Mouse (Mus musculus) MEL (cell line): ENCODE measurements around the gene Fam71a. TPM values are rescaled to one million over a fixed set of nuclear protein-coding genes. Genes with fewer than 3 reads are reported as not detected.

Source experiments
- DNase-seq: peaks from one replicate; pipeline ENCODE4 v3.0.0; 2011; ENCODE audit warnings: low read depth, low spot score
- H3K27ac ChIP-seq: 2 replicates; pipeline ENCODE4 v1.5.1; 2012; ENCODE audit warnings: low read depth, mild to moderate bottlenecking, control low read depth, low read length, moderate library complexity; ENCODE audit not compliant: control insufficient read depth
- H3K27me3 ChIP-seq, 2 experiments: fragments of 150-350 bp in 1 of 2; sonication (generic) in 1 of 2; 2 replicates each; pipeline ENCODE4 v1.6.1; 2012; ENCODE audit warnings: low read length in 2 of 2, mild to moderate bottlenecking in 2 of 2, improper control_type of control experiment in 1 of 2, moderate library complexity in 1 of 2; ENCODE audit not compliant: insufficient read depth in 2 of 2, control insufficient read depth in 1 of 2
- H3K36me3 ChIP-seq, 2 experiments: 2 replicates each; pipeline ENCODE4 v1.6.1; 2012 to 2014; ENCODE audit warnings: low read length in 2 of 2, improper control_type of control experiment in 1 of 2, inconsistent platforms in 1 of 2, mild to moderate bottlenecking in 1 of 2; ENCODE audit not compliant: insufficient read depth in 2 of 2, control insufficient read depth in 1 of 2
- H3K4me1 ChIP-seq, 2 experiments: fragments of 150-350 bp in 1 of 2; sonication (generic) in 1 of 2; 2 replicates each; pipeline ENCODE4 v1.6.1; 2012; ENCODE audit warnings: low read length in 2 of 2, improper control_type of control experiment in 1 of 2, mild to moderate bottlenecking in 1 of 2; ENCODE audit not compliant: insufficient read depth in 2 of 2, control insufficient read depth in 1 of 2
- H3K4me3 ChIP-seq, 2 experiments: fragments of 150-350 bp in 1 of 2; sonication (generic) in 1 of 2; 2 replicates each; pipeline ENCODE4 v1.5.1; 2012; ENCODE audit warnings: low read depth in 2 of 2, low read length in 2 of 2, mild to moderate bottlenecking in 2 of 2, moderate library complexity in 2 of 2, control low read depth in 1 of 2, improper control_type of control experiment in 1 of 2; ENCODE audit not compliant: control insufficient read depth in 1 of 2, insufficient read depth in 1 of 2
- H3K79me2 ChIP-seq: 2 replicates; pipeline ENCODE4 v1.6.1; 2012; ENCODE audit warnings: mild to moderate bottlenecking, low read length, moderate library complexity; ENCODE audit not compliant: control insufficient read depth, poor library complexity, insufficient read depth
- H3K9ac ChIP-seq: 2 replicates; pipeline ENCODE4 v1.6.1; 2012; ENCODE audit warnings: low read depth, mild to moderate bottlenecking, control low read depth, low read length, moderate library complexity; ENCODE audit not compliant: control insufficient read depth, poor library complexity, severe bottlenecking
- H3K9me3 ChIP-seq: fragments of 150-350 bp; sonication (generic); replicated peaks from 2 replicates; pipeline ENCODE4 v1.6.1; 2012; ENCODE audit warnings: mild to moderate bottlenecking, low read length, improper control_type of control experiment, moderate library complexity; ENCODE audit not compliant: insufficient read depth
- BHLHE40 ChIP-seq: IDR thresholded peaks from 2 replicates; pipeline ENCODE4 v1.6.1; 2012; ENCODE audit warnings: low read depth, mild to moderate bottlenecking, inconsistent platforms, low read length, improper control_type of control experiment, borderline replicate concordance
- CHD1 ChIP-seq: IDR thresholded peaks from 2 replicates; pipeline ENCODE4 v1.6.1; 2012; ENCODE audit warnings: low read depth, mild to moderate bottlenecking, inconsistent platforms, low read length, improper control_type of control experiment
- EP300 ChIP-seq, 2 experiments: IDR thresholded peaks; 2 replicates each; pipeline ENCODE4 v1.6.1; 2011; ENCODE audit warnings: improper control_type of control experiment in 2 of 2, low read length in 2 of 2, low read depth in 1 of 2, mild to moderate bottlenecking in 1 of 2
- ETS1 ChIP-seq: IDR thresholded peaks from 2 replicates; pipeline ENCODE4 v1.6.1; 2012; ENCODE audit warnings: low read depth, mild to moderate bottlenecking, inconsistent platforms, low read length, improper control_type of control experiment, moderate library complexity
- GATA1 ChIP-seq: IDR thresholded peaks from 2 replicates; pipeline ENCODE4 v1.6.1; 2011; ENCODE audit warnings: low read depth, low read length, improper control_type of control experiment
- HCFC1 ChIP-seq: IDR thresholded peaks from 2 replicates; pipeline ENCODE4 v1.6.1; 2012; ENCODE audit warnings: low read depth, mild to moderate bottlenecking, inconsistent platforms, low read length, improper control_type of control experiment, moderate library complexity
- MAFK ChIP-seq: IDR thresholded peaks from 2 replicates; pipeline ENCODE4 v1.6.1; 2011; ENCODE audit warnings: low read depth, mild to moderate bottlenecking, low read length, improper control_type of control experiment, borderline replicate concordance
- MAX ChIP-seq: IDR thresholded peaks from 2 replicates; pipeline ENCODE4 v1.6.1; 2011; ENCODE audit warnings: low read length, improper control_type of control experiment
- MAZ ChIP-seq: IDR thresholded peaks from 2 replicates; pipeline ENCODE4 v1.6.1; 2012; ENCODE audit warnings: low read depth, mild to moderate bottlenecking, inconsistent platforms, low read length, improper control_type of control experiment
- MXI1 ChIP-seq: IDR thresholded peaks from 2 replicates; pipeline ENCODE4 v1.6.1; 2011; ENCODE audit warnings: mild to moderate bottlenecking, low read depth, low read length, improper control_type of control experiment
- NELFE ChIP-seq: IDR thresholded peaks from 2 replicates; pipeline ENCODE4 v1.6.1; 2011; ENCODE audit warnings: low read depth, low read length, improper control_type of control experiment
- NRF1 ChIP-seq: IDR thresholded peaks from 2 replicates; pipeline ENCODE4 v1.6.1; 2014; ENCODE audit warnings: low read depth, mild to moderate bottlenecking, inconsistent platforms, low read length, improper control_type of control experiment, moderate library complexity; ENCODE audit not compliant: poor library complexity, insufficient read depth, severe bottlenecking
- SIN3A ChIP-seq: IDR thresholded peaks from 2 replicates; pipeline ENCODE4 v1.6.1; 2012; ENCODE audit warnings: low read length, improper control_type of control experiment, inconsistent platforms
- SMC3 ChIP-seq: IDR thresholded peaks from 2 replicates; pipeline ENCODE4 v1.6.1; 2011; ENCODE audit warnings: low read depth, low read length, improper control_type of control experiment
- TAL1 ChIP-seq: IDR thresholded peaks from 2 replicates; pipeline ENCODE4 v1.6.1; 2012; ENCODE audit warnings: mild to moderate bottlenecking, inconsistent platforms, low read length, moderate library complexity, mixed read lengths
- TCF12 ChIP-seq: IDR thresholded peaks from 2 replicates; pipeline ENCODE4 v1.6.1; 2014; ENCODE audit warnings: low read depth, mild to moderate bottlenecking, inconsistent platforms, low read length, improper control_type of control experiment, moderate library complexity
- UBTF ChIP-seq: IDR thresholded peaks from 2 replicates; pipeline ENCODE4 v1.6.1; 2012; ENCODE audit warnings: low read depth, mild to moderate bottlenecking, inconsistent platforms, low read length, improper control_type of control experiment, moderate library complexity, borderline replicate concordance; ENCODE audit not compliant: insufficient read depth
- USF2 ChIP-seq, 2 experiments: IDR thresholded peaks; 2 replicates each; pipeline ENCODE4 v1.6.1; 2011 to 2012; ENCODE audit warnings: improper control_type of control experiment in 2 of 2, low read length in 2 of 2, borderline replicate concordance in 1 of 2, inconsistent platforms in 1 of 2, low read depth in 1 of 2, mild to moderate bottlenecking in 1 of 2; ENCODE audit not compliant: insufficient read depth in 1 of 2
- polyA plus RNA-seq, 2 experiments: library from polyadenylated mRNA; stranded (reverse) in 1 of 2; unstranded in 1 of 2; fragments of >175 nt in 1 of 2; fragments of >200 nt in 1 of 2; gene quantifications; 2 replicates each; pipeline versions ENCODE4 v1.2.1 to v1.2.4; 2012; ENCODE audit warnings: low replicate concordance in 2 of 2, low read depth in 1 of 2; ENCODE audit not compliant: insufficient read length in 2 of 2, insufficient read depth in 1 of 2, missing spikeins in 1 of 2
- total RNA-seq: library from RNA; depleted of rRNA; stranded (reverse); fragments of 300-350 nt; gene quantifications from 2 replicates; pipeline ENCODE4 v1.2.3, GENCODE M21; 2012

The Fam71a gene
- total and polyA plus RNA-seq, 3 experiments, result not detected

DNA sequence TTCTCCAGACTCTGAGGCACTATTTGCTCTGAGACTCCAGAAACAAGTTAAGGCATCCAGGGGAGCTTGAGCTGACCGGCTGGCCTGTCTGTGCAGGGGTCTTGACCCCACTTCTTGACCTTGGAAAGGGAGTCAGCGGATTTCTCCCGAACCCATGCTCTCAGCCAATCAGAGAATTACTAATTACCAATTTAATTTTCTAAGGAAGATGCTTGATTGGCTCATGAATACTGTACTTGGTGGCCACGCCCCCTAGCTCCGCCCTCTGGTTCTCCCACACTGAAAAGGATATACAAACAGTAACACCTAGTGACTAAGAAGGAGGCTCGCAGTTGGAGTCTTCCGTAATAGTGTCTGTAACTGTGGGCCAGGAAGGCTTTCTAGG is 21.8 kb upstream of the Fam71a start:
- Histone ChIP-seq H3K9me3 (no peaks in the 10 kb centered on the region), H3K36me3 (no peaks in the 10 kb centered on the region; a peak in 1 of 4 replicates), H3K9ac (peak overlapping the region; percentile 4; the same call in 1 of the 2 replicates), H3K79me2 (no peaks in the 10 kb centered on the region), H3K4me3 (peak overlapping the region; percentile 19 to 55), H3K27me3 (peaks cover 23 to 36% of the 10 kb centered on the region in 2 experiments), H3K27ac (no peak overlapping the region; the same call in 1 of the 2 replicates), H3K4me1 (0 out of 4 replicates have a peak, but pooled peaks cover 0 to 6% of the 10 kb centered on the region in 2 experiments)
- TF ChIP-seq SMC3 (no peak), SIN3A (peak; percentile 20; the same call in 1 of the 2 replicates), UBTF (no peak)
- peak; percentile 82 for DNase-seq

DNA sequence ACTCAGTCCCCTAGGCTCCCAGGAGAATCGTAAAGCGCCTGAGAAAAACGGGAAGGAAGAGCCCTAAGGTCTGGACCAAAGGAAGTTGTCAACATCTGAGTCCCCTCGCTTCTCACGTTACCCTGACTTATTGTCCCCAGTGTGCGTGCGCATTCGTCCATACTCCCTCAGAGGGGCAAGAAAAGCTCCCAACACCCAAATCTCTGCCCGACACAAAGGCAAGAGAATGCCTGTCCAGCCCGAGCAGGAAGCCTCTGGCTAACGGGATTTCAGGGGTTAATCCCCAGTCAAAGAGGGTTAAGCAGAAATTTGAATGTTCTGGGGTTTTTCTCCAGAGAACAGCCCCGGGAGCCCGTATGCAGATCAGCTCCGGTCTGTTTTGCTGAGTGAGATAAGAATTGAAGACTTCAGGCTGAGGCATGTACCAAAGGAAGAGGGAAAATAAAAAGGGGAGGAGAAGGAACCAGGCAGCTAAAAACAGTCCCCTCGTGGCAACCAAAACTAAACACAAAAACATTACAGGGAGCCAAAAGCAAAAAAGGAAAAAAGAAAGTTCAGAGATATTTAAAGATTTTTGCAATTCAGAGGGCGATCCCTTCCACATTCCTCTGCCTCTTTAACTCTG is 21.3 kb upstream of the Fam71a start:
- Histone ChIP-seq H3K27ac (peak overlapping the region; percentile 16; the same call in 1 of the 2 replicates), H3K9ac (peak overlapping the region; percentile 21), H3K36me3 (no peaks in the 10 kb centered on the region; a peak in 1 of 4 replicates), H3K79me2 (no peaks in the 10 kb centered on the region), H3K27me3 (peaks cover 23 to 32% of the 10 kb centered on the region in 2 experiments), H3K4me3 (peak overlapping the region; percentile 19 to 55), H3K4me1 (peaks cover 0 to 6% of the 10 kb centered on the region in 2 experiments; a peak in 1 of 4 replicates), H3K9me3 (no peaks in the 10 kb centered on the region)
- DNase-seq, result peak; percentile 56
- TF ChIP-seq MXI1 (peak; percentile 57), NELFE (no peak), SMC3 (no peak), MAZ (0 out of 2 replicates have a peak, but pooled peaks have one; percentile 28), ETS1 (0 out of 2 replicates have a peak, but pooled peaks have one; percentile 19), GATA1 (0 out of 2 replicates have a peak, but pooled peaks have one; percentile 9), MAX (0 out of 2 replicates have a peak, but pooled peaks have one; percentile 15), NRF1 (0 out of 2 replicates have a peak, but pooled peaks have one; percentile 25), EP300 (IDR thresholded peaks at IDR 0.05; ENCODE audit: low read depth in 1 of 2, low read length in 2 of 2) (0 out of 4 replicates have a peak, but pooled peaks of 1 of the 2 experiments have one; percentile 4), SIN3A (peak; percentile 41; the same call in 1 of the 2 replicates)

DNA sequence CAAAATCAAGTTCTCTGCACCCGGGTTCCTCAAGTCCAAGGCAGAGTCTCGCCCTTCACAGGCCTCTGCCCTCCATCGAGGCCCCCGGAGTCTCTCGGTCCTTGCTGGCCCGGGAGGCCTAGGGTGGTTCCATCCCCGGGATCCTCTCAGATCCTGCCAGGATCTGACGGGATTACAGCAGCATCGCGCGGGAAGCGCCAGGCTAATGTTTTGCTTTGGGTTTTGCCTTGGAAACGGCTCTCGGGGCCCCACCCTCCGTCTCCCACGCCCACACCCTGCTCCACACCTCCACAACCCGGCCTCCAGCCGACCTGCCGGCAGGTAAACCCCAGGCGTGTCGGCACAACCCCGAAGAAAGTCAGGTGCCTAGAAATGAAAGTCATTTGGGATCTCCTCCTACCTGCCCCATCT is 20.2 kb upstream of the Fam71a start:
- peak overlapping the region; percentile 15; the same call in 1 of the 2 replicates for H3K9ac ChIP-seq
- H3K4me1 ChIP-seq, result peaks cover 0 to 6% of the 10 kb centered on the region in 2 experiments; a peak in 1 of 4 replicates
- peaks cover 14 to 23% of the 10 kb centered on the region in 2 experiments for H3K27me3 ChIP-seq
- DNase-seq, result peak; percentile 25
- H3K36me3 ChIP-seq, result no peaks in the 10 kb centered on the region; a peak in 1 of 4 replicates
- H3K9me3 ChIP-seq, result no peaks in the 10 kb centered on the region
- no peaks in the 10 kb centered on the region for H3K79me2 ChIP-seq
- peak overlapping the region; percentile 19 to 55; a peak in 3 of 4 replicates for H3K4me3 ChIP-seq
- H3K27ac ChIP-seq, result no peak overlapping the region
- TF ChIP-seq MAFK (no peak), BHLHE40 (no peak), GATA1 (no peak), EP300 (IDR thresholded peaks at IDR 0.05; ENCODE audit: low read depth in 1 of 2, low read length in 2 of 2) (no peak), CHD1 (no peak), TAL1 (no peak), TCF12 (no peak), HCFC1 (no peak), USF2 (IDR thresholded peaks at IDR 0.05; ENCODE audit: borderline replicate concordance in 1 of 2, insufficient read depth in 1 of 2, low read depth in 1 of 2, low read length in 2 of 2) (no peak), NRF1 (no peak)
